Mouse (Mus musculus): ENCODE measurements around the gene Rrp1.

Rrp1 gene

DNA sequence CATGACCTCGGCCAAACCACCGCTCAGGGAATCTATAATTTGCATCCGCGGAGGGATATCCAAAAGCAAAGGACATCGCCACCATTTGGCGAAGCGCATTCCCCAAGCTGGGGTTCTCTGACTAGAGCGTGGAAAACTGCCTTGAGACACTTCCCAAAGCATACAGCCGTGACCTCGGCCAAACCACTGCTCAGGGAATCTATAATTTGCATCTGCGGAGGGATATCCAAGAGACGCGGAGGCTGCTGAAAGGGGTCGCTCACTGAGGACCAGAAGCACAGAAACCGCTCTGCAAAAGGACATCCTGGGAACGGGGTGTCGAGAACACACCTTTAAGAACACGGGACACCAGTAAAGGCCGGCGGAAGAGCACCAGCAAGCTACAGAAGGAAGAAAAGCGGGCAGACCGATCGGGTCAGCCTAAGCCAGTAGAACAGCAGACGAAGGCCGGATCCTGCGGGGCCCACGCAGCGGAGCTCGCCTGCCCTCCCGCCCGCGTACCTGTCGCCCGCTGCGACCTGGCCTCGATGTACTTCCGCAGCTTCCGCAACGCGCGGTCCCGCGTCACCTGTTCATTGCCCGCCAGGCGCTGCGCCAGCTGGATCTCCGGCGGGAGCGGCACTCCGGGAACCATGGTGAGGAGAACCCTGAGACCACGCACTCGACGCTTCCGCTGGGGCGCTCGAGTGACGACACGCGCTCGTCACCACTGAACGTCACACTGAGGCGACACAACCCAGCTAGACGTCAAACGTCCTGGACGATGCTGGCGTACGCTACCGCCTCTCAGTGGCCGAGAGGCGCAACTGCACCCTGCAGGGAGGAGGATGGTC is at the start of gene Rrp1:
Gene Rrp1, minus strand, starts transcription at position 725 of the 833 bp plus-strand sequence.
- DNase-seq (ENCODE audit: low spot score): peak; percentile 97

- DNase-seq (ENCODE audit: low spot score): no peak
Measured at GRCm38 (mm10) chr10:78461767-78462166, 48.9 kb upstream of the Rrp1 start.

GRCm38 (mm10) chr10:78460463-78460862 is 47.6 kb upstream of the Rrp1 start:
- no peak for DNase-seq (ENCODE audit: low spot score)

GRCm38 (mm10) chr10:78458348-78459111 is 45.7 kb upstream of the Rrp1 start:
- DNase-seq (ENCODE audit: low spot score): no peak

DNA sequence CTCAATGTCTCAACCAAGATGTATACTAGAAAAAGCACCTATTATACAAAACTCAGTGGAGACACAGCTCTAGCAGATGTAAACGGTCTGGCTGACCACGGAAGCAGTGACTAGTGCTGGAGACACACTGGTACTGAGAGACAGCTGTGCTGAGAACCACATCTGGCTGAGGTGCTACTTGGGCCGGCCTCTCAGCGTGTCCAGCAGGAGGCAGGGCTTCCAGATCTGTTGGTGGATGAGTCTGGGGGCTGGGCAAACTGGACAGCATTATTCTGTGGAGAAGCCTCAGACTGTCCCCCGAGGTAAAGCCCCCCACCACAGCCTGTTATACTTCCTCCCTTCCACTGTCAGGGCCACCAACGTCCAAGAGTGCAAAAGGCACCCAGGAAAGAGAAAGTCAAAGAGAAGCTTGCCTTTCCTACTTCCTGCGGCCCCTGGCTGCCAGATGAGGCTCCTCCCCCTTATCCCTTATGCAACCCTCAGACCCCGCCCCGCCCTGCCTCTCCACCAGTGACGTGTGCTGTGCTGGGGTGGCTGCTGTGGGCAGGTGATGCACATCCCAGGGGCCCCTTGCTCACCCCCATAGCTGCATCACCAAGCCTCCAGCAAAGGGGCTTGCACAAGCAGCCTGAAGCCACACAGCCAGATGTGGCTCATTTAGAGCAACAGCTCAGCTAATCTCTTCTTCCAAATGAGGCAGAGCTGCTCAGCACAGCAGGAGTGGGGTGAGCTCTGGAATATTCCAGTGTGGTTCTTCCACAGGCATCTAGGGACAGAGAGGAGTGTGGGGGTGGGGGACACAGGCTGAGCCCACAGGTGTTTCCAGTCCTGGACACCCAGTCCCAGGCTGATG is 44.9 kb upstream of the Rrp1 start:
- peak; percentile 87 for DNase-seq (ENCODE audit: low spot score)

DNA sequence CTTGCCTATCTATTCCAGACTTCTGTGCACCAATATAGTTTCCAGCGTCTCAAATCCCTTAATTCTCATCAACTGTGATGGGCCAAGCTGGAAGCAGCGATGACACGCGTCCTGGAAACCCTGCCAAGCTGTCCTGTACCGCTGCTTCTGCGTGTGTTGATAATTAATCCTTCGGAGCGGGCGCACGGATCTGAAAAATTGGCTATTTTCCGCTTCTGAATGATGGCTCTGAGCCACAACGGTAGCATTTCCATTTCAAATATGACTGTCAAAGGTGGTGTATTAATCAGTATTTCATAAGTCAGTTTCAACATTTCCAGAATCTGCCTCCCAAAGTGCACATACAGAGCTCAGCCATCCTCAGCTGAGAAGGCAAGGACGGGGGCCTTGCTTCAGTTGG is 43.9 kb upstream of the Rrp1 start:
- no peak for DNase-seq (ENCODE audit: low spot score)

GRCm38 (mm10) chr10:78452641-78453040 is 39.8 kb upstream of the Rrp1 start:
- DNase-seq (ENCODE audit: low spot score): no peak

- no peak for DNase-seq (ENCODE audit: low spot score)
Measured at GRCm38 (mm10) chr10:78450761-78451160, 37.9 kb upstream of the Rrp1 start.

GRCm38 (mm10) chr10:78447396-78447795 is 34.6 kb upstream of the Rrp1 start:
- DNase-seq (ENCODE audit: low spot score): no peak

GRCm38 (mm10) chr10:78446195-78446594 is 33.4 kb upstream of the Rrp1 start:
- DNase-seq (ENCODE audit: low spot score): no peak

- no peak for DNase-seq (ENCODE audit: low spot score)
Measured at GRCm38 (mm10) chr10:78442292-78442691, 29.4 kb upstream of the Rrp1 start.

DNA sequence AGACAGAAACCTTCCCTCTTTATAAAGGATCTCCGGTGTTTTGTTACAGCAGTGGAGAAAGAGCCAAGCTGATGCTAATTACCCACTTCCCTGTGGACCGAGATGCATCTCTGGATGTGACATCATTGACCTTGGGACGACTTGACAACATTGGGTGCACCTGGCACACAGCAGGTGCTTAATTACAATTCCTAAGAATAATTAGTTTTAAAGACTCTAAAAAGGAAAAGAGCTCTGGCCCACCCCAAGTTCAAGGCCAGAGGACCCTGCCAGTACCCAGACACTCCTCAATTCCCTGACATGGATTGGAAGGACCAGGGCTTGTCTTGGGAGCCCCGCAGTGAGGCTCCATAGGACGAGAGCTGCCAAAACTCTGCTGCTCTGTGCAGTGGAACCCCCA is 28.8 kb upstream of the Rrp1 start:
- no peak for DNase-seq (ENCODE audit: low spot score)

DNA sequence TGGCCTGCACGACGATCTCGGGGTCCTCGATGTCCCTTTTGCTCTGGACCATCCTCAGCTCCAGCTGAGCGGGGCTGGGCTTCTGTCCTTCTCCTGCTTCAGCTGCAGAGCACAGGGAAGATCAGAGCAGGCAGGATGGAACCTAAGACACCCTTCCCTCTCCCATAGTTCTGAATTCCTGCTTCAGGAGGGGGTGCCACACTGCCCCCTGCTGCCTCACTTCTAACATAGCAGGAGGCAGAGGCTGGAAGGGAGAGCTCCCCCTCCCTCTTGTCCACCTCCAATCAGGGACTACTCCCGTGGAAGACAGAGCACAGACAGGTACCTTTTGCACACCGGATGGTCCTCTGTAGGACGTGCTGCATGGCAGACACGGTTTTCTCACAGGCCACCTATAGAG is 28.0 kb upstream of the Rrp1 start:
- no peak for DNase-seq (ENCODE audit: low spot score)

DNA sequence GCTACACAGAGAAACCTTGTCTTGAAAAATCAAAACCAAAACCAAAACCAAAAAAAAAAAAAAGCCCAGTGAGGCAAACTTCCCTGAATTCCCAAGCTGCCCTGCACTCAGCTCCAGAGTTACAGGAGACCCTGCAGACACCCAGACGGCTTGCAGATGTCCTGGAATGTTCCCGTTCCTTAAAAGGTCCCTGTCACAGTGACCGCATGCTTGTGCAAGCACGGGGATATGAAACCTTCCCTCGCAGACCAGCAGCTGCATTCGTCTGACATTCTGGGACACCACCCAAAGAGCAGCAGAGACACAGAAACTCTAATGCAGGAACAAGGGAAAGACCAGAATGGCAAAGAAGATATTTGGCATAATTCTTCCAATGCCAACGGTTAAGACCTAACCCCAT is 27.1 kb upstream of the Rrp1 start:
- DNase-seq (ENCODE audit: low spot score): no peak

DNA sequence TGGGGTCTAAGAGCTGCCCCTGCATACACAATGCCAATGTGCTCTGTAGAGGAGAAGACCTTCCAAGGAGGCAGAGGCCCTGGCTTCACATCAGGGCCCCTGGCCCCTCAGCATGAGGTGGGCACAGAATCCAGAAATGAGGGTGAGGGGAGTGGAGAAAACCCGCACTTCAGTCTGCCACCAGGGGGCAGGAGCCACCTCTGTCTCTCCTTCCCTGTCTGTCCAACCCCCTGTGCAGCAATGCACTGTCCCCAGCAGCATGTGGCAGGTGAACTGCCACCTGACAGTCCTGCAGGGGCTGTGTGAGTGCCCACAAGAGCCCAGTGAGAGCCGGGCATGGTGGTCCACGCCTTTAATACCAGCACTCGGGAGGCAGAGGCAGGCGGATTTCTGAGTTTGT is 26.7 kb upstream of the Rrp1 start:
- no peak for DNase-seq (ENCODE audit: low spot score)

GRCm38 (mm10) chr10:78438094-78438493 is 25.3 kb upstream of the Rrp1 start:
- DNase-seq (ENCODE audit: low spot score): peak; percentile 71

DNA sequence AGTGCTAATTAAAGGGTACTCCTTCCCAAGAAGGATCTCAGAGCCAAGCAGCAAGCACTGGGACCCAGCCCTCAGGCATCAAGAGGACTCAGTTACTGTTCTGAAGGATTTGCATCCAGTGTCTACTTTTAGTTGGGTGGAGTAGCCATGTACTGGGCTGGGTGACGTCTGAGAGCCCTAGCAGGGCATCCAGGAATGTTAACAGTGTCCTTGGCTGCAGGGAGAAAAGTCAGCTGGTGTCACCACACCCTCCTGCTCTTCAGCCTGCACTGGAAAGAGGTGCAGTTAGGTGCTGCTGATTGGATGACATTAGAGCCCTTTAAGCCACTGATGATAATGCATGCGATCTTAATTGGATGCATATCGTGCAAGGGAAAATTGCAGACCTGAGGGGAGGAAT is 20.0 kb upstream of the Rrp1 start:
- DNase-seq (ENCODE audit: low spot score): no peak

DNA sequence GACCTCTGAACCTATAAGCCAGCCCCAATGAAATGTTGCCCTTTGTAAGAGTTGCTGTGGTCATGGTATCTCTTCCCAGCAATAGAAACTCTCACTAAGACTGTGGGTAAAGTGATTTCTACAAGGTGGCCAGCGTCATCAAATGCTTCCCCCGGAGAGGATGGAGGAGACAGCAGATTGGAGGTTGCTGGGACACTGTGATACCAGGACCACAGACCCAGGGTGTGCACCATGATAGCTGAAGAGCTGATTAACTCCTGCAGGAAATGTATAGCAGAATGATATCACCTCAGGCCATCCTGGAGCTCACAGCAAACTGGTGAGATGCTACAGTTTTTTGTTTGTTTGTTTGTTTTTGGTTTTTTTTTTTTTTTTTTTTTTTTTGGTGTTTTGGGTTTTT is 16.9 kb upstream of the Rrp1 start:
- DNase-seq (ENCODE audit: low spot score): no peak

DNA sequence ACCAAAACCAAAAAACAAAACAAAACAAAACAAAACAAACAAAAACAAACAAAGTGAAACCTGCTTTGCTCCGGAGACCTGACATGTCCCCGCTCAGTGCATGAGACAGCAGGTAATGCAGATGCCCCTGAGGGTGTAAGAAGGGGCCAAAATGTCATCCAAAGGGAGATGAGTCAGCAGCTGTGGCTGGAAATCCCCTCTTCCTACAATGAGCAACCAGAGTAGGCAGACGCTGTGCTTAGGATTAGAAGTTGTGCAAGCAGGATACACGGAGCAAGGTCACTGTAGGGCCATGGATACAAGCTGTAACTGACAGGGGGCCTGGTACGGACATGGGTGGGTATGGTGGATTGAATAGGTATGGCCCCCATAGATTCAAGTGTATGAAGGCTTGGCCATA is 16.3 kb upstream of the Rrp1 start:
- no peak for DNase-seq (ENCODE audit: low spot score)

DNA sequence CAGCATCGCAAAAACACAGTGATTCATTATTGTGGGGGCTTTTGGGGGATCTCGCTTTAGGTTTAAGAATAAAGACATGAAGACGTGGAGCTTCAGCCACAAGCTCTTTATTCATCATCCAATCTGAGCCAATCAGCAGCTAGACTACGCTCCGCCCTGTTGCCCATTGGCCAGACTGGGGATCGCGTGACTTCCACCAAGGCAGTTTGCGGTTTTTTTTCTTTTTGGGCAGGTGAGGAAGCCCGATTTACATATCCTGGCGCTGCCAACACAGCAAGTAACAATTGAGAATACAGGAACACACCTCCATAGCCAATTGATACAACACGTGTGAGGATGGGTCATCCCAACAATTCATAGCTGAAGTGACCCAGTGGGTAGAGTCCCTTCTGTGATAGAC is 15.2 kb upstream of the Rrp1 start:
- DNase-seq (ENCODE audit: low spot score): no peak

- no peak for DNase-seq (ENCODE audit: low spot score)
Measured at GRCm38 (mm10) chr10:78426117-78426735, 13.4 kb upstream of the Rrp1 start.

All from T-cell, adult 2 months (primary cell).